Mouse (Mus musculus): ENCODE results near the gene Rho.
A peak's percentile ranks its signal among the peaks of the same experiment; 100 is the strongest.

Rho gene

DNA sequence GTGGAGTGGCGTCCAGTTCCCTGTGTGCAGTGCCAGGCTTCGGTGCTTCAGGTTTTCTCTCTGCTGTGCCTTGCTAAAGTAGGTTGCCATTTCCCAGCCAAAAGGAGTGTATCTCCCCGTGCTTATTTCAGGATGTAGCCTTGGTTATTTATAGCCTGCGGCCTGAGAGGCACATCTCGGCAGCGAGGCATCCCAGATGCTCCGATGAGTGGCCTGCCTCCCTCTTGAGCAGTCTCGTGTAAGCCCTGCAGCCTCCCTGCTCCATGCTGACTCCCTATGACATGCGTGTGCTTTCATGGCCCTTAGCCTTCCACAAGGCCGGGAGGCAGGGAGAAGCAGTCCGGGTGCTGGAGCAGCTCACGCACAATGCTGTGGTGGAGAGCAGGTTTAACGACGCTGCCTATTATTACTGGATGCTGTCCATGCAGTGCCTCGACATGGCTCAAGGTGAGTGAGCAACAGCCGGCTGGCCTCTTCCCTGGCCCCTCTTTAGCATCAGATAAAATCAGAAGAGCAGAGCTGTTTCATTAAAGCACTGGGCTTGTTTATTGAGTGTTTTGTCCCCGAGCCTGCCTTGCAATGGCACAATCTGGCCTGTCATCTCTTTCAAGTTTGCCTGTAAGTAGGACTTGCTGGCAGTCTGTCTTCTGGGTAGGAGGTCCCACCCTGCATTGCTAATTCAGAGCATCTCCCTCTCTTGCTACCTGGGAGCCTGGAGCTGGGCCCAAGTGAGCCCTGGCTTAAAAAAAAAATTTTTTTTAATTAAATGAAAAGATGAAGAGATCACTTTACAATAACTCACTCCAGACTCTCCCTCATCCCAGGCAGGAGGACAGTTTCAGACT, 15.7 kb upstream of the Rho start:
- DNase-seq: no peak

- no peak for DNase-seq
These were observed 14.9 kb upstream of the Rho start for GRCm38 (mm10) chr6:115916611-115917010.

DNA sequence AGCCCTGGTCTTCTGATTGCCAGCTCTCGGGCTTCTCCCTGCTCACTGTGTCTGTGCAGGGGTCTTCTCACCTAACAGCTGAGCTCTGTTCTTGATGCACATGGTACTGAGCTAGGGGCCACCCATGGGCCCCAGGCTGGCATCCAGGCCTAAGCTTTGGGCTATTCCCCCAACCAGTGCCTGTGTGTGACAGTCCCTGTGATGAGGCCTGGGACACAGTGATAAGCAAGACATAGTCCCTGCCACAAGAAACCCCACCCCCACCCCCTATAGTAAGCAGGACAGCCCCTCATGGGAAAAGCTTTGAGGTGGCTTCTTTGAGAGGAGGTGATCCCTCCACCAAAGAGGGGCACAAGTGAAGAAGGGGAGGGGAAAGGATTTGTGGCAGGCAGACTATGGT, 12.9 kb upstream of the Rho start:
- no peak for DNase-seq

DNA sequence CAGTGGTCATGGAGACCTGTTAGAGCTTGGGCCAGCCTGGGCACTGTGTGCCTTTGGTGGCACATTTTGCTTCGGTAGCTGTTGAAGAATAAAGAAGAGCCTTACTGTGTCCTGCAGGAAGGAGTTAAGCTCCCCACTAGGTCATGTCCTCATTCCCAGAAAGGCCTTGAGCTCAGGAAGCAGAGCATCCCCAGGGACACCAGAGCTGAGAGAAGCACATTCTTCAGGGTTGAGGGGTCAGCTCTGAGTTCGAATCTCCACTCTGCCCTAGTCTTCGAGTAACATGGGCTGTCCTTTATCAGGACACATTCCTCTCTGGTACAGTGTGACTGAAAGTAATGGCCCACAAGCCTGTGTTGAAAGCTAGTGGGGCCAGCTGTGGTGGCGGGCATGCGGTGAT, 11.7 kb upstream of the Rho start:
- peak in 1 of 2 experiments; percentile 37 for DNase-seq

GRCm38 (mm10) chr6:115924829-115925228, 6.7 kb upstream of the Rho start:
- DNase-seq: peak in 1 of 2 experiments; percentile 31

DNA sequence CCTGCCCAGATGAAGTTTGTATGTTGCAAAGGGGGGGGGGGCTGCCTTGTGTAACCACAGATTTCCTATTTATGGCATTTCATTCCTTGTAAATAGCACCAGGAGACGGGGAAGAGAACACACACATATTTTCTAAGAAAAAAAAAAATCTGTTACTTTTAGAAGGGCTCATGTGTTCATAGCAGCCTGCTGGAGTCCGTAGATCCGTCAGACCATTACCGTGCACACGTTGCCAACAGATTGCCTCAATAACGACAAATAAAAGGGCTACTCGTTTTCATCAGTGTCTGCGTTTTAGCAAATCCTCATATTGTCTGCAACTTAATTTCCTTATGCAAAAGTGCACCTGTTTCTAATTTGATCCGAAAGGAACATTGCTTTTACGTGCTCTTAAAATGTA, 5.1 kb upstream of the Rho start:
- DNase-seq: no peak

GRCm38 (mm10) chr6:115927292-115928242, 4.0 kb upstream of the Rho start:
- no peak for DNase-seq

DNA sequence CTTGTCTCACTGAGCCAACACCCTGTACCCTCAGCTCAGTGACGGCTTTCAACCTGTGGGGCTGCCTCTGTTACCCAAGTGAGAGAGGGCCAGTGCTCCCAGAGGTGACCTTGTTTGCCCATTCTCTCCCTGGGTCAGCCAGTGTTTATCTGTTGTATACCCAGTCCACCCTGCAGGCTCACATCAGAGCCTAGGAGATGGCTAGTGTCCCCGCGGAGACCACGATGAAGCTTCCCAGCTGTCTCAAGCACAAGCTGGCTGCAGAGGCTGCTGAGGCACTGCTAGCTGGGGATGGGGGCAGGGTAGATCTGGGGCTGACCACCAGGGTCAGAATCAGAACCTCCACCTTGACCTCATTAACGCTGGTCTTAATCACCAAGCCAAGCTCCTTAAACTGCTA, 1.5 kb upstream of the Rho start:
- no peak for DNase-seq

DNA sequence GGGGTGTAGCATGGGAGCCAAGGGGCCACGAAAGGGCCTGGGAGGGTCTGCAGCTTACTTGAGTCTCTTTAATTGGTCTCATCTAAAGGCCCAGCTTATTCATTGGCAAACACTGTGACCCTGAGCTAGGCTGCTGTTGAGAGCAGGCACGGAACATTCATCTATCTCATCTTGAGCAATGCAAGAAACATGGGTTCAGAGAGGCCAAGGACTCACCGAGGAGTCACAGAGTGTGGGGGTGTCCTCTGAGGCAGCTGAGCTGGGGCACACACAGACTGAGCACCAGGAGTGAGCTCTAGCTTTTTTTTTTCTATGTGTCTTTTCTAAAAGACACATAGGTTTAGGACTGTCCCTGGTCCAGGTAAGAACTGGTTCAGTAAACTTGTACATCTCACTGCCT, 843 bp downstream of the Rho start:
- DNase-seq: no peak

DNA sequence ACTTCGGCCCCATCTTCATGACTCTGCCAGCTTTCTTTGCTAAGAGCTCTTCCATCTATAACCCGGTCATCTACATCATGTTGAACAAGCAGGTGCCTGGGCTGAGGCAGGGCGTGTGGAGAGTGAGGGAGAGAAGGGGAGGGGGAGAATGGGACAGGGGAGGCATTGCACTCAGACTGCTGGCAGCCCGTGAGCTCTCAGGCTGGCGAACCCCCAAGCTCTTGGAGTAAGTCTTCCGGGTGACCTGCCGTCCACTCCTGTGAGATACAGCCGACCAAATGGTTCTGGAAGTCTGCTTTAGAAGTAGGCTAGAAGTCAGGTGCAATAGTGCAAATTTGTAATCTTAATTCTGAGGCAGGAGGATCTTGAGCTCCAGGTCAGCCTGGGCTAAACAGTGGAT, 4.0 kb downstream of the Rho start:
- no peak for DNase-seq

DNA sequence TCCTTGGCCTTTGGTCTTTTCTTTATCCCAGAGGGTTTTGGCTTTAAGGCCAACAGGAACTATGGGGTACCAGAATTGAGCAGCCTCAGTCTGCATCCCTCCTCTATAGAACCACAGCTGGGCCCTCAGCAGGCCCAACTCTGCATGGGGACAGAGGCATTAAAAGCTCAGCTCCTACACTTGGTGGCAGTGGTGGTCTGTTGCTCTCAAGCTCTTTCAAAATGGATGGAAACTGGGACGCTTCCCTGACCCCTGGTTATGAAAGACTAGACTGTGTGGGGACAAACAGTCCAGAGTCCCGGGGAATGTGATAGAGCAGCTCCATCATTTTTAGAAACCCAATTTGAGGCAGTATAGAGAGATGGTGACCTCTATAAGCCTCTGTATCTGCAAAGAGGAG, 6.5 kb downstream of the Rho start:
- DNase-seq: no peak

DNA sequence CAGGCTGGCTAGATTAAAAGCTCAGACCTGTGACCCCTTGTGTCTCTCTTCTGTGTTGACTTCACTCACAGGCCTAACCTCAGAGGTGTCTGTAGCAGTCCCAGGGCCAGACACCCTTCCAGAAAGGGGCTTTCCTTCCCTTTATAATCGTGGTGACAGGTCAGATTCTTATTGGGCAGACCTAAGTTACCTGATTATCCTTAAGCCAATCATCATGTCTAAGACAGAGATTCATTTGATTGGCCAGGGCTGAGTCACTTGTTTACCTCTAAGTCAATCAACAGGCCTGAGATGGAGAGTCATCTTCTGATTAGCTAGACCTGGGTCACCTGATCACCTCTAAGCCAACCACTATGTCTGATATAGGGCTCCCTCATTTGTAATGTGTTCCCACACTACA, 7.2 kb downstream of the Rho start:
- DNase-seq: no peak

GRCm38 (mm10) chr6:115940603-115941002, 9.1 kb downstream of the Rho start:
- peak; percentile 54 to 57 for DNase-seq

- peak in 1 of 2 experiments; percentile 41 for DNase-seq
These were observed 9.6 kb downstream of the Rho start for GRCm38 (mm10) chr6:115941128-115941527.

DNA sequence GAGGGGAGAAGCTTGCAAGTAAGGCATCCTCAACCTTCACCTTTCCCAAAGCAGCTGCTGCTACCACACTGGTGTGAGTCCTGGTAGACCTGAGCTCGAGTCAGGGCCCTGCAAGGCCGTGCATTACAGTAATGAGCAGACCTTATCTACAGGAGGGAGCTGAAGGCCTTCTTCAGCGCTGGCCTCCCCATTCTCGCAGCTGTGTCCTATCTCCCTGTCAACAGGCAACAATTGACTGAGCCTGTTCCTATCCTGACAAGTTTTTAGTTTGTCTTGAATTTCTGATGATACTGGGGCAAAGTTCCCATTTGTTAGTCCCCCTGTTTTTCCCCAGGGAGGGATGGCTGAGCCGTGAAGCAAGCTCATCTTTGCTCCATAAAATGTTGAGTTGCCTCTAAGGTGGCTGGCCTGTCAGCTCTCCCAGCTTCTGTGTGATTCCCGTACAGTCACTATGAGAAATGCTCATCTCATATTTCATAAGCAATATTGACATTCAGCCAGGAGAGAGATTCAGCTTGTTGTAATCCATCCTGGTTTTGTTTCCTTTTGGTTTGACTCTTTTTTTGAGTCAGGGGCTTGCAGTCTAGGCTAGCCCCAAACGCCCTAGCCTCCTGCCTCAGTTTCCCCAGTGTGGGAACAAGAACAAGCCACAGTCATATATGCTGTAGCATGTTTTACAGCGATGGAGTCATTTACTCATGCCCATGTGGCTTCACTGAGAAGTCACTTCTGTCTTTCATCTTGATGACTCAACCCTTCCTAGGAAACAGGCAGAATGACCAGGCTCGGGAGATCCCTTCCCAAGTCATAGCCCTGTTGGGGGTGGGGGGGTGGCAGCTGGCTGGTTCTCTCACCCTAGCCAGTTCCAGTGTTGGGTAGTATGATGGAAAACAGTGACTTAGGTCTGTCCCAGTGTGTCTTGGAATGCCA, 12.2 kb downstream of the Rho start:
- DNase-seq: no peak

DNA sequence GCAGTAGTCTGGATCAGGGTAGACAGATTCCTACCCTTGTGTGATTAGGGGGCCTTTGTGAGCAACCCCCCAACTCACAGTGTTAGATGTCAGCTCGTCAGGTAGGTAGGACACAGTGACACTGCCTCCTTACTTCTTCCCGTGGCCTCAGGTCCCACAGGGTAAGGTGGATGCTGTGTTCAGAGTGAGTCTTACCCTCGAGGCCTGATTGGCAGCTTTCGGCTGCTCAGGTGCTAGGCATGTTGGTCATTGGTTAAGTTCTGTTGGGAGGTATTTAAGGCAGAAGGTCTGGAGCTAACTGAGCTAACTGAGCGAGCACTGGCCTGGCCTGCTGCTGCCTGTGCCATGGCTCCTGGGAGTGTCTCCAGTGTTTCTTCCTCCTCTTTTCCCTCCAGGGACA, 13.1 kb downstream of the Rho start, which contains the start of gene H1foo:
Gene H1foo, plus strand, starts transcription at position 301 of the 400 bp plus-strand sequence.
- no peak for DNase-seq

DNA sequence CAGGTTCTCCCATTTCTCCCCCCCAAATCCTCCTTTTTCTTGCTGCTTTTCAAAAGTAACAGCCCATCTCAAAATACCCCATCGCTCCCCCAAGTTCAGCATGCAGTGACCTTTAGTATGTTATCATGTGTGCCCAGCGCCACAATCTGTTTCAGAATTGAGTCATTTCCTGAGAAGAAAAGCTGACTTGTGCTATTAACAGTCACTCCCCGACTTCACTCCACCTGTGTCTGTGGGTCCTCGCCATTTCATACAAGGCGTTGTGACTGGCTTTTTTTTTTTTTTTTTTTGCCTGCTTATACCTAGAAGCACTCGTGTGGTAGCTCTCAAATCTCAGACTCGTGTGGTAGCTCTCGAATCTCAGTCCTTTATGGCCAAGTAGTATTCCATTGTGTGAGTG, 14.1 kb downstream of the Rho start:
- no peak for DNase-seq

DNA sequence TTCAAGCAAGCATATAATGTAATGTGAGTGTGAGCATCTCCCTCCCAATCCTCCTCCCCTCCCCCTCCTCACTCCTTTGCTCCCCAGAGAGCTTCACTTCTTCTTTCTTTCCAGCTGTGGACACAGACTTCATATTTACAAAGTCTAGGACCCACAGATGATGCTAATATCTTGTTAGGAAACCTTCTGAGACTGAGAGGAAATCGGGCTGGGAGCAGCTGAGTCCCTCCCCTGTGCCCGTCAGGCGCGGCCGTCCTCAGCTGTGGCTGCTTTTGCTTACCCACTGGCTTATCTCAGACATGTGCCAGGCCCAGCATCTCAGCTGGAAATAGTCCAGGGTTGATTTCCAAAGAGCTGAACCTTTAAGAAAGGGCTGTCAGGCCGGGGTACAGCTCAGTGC, 14.8 kb downstream of the Rho start:
- no peak for DNase-seq

- DNase-seq: peak in 1 of 2 experiments; percentile 39
These were observed 23.0 kb downstream of the Rho start for GRCm38 (mm10) chr6:115954506-115955074.

- no peak for DNase-seq
These were observed 23.6 kb downstream of the Rho start for GRCm38 (mm10) chr6:115955169-115955568.

DNA sequence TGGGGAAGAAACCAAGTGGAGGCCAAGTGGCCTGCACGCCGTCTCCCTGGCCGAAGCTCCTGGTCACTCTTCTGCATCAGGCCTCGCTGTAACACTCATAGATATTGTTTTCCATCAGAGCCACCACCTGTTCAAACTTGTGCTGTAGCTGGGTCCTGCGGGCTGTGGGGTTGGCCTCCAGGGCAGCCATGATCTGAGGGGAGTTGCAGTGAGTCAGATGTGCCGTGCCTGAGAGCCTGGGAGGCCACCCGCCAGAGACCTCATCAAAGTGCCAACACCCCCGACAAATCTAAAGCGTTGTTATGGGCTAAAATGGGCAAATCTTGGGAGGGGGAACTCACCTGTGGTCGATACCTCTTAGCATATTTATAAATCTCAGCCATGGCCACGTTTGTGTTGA, 24.1 kb downstream of the Rho start:
- no peak for DNase-seq

- DNase-seq: no peak
These were observed 24.9 kb downstream of the Rho start for GRCm38 (mm10) chr6:115956418-115956921.
